8 mouse cellular contexts compared by ENCODE assay signal in genomic region chr11:70228828-70229227, GRCm38 (mm10). TPM values are rescaled to one million over a fixed set of nuclear protein-coding genes. Genes with fewer than 3 reads are reported as not detected.
DNase-seq lines count a peak whose midpoint lies in the region; ATAC-seq and TF ChIP-seq lines count a peak whose summit lies in the region.

No protein-coding gene starts in this region.

- peak overlapping the region; percentile 49 for H3K27ac ChIP-seq in intestine, embryonic 16.5 days (ENCODE audit: low read length)
- H3K27ac ChIP-seq in liver, adult 2 months (replicated peaks; ENCODE audit: insufficient read depth, low read depth, low read length), result peak overlapping the region; percentile 42
- no peak overlapping the region for H3K27ac ChIP-seq in midbrain, postnatal 0 days (ENCODE audit: low read depth, low read length)

- H3K79me2 ChIP-seq in liver, adult 2 months (ENCODE audit: control insufficient read depth, insufficient read depth, low read length), result no peaks in the 10 kb centered on the region

- peak overlapping the region; percentile 49 for H3K4me3 ChIP-seq in intestine, embryonic 16.5 days (ENCODE audit: low read length)
- peak overlapping the region; percentile 54 for H3K4me3 ChIP-seq in liver, adult 2 months (ENCODE audit: insufficient read depth, low read depth, low read length)
- peak overlapping the region; percentile 29 for H3K4me3 ChIP-seq in midbrain, postnatal 0 days (ENCODE audit: low read depth, low read length)

- H3K9ac ChIP-seq in intestine, embryonic 16.5 days (ENCODE audit: low read depth, low read length), result peak overlapping the region; percentile 60; the same call in 1 of the 2 replicates
- H3K9ac ChIP-seq in liver, adult 2 months (ENCODE audit: low read depth, low read length), result peak overlapping the region; percentile 44
- no peak overlapping the region for H3K9ac ChIP-seq in midbrain, postnatal 0 days (replicated peaks; ENCODE audit: low read length, poor library complexity, severe bottlenecking)

- DNase-seq in urinary bladder, adult 18-20 months (ENCODE audit: low spot score in 2 of 2), result peak; percentile 54 to 70
- no peak for DNase-seq in urinary bladder, postnatal 10 days (ENCODE audit: low spot score)
- peak; percentile 84 for DNase-seq in embryo, embryonic 10.5 days (ENCODE audit: low spot score)
- DNase-seq in heart, adult 11 months, result peak; percentile 99
- DNase-seq in liver, adult 2 months (ENCODE audit: extremely low read depth, low read depth, low spot score), result peak; percentile 37
- peak; percentile 83 for DNase-seq in midbrain, postnatal 0 days (ENCODE audit: low spot score)
- peak; percentile 95 for DNase-seq in splenic B cell, adult 2 months (ENCODE audit: low read depth, low spot score)

- 0 out of 2 replicates have a peak, but pooled peaks have one; percentile 37 for TF ChIP-seq POLR2A in liver, adult 2 months (IDR thresholded peaks at IDR 0.05; ENCODE audit: extremely low read depth, insufficient read depth, low read length)

- peak; percentile 45 for ATAC-seq in intestine, embryonic 16.5 days
- peak; percentile 33; the same call in 1 of the 2 replicates for ATAC-seq in midbrain, postnatal 0 days (ENCODE audit: low FRiP score)

- H3K9me3 ChIP-seq in intestine, embryonic 16.5 days (ENCODE audit: control insufficient read depth, low read length), result no peaks in the 10 kb centered on the region
- H3K9me3 ChIP-seq in midbrain, postnatal 0 days (ENCODE audit: low read length), result no peaks in the 10 kb centered on the region

- no peaks in the 10 kb centered on the region for H3K36me3 ChIP-seq in intestine, embryonic 16.5 days (ENCODE audit: control insufficient read depth, insufficient read depth, low read length)
- no peaks in the 10 kb centered on the region for H3K36me3 ChIP-seq in liver, adult 2 months (ENCODE audit: control insufficient read depth, insufficient read depth, low read length)
- no peaks in the 10 kb centered on the region for H3K36me3 ChIP-seq in midbrain, postnatal 0 days (ENCODE audit: insufficient read depth, low read length)
- no peaks in the 10 kb centered on the region for H3K36me3 ChIP-seq in splenic B cell, adult 2 months (ENCODE audit: control insufficient read depth, insufficient read depth, low read length, poor library complexity, severe bottlenecking)

- peaks cover 19% of the 10 kb centered on the region; the same call in 1 of the 2 replicates for H3K27me3 ChIP-seq in intestine, embryonic 16.5 days (replicated peaks; ENCODE audit: control insufficient read depth, insufficient read depth, low read length)
- no peaks in the 10 kb centered on the region for H3K27me3 ChIP-seq in liver, adult 2 months (ENCODE audit: control insufficient read depth, insufficient read depth, low read length)
- H3K27me3 ChIP-seq in midbrain, postnatal 0 days (ENCODE audit: insufficient read depth, low read length), result peaks cover 24% of the 10 kb centered on the region
- no peaks in the 10 kb centered on the region for H3K27me3 ChIP-seq in splenic B cell, adult 2 months (ENCODE audit: control insufficient read depth, insufficient read depth, low read length, poor library complexity, severe bottlenecking)

- peaks cover 35% of the 10 kb centered on the region for H3K4me1 ChIP-seq in intestine, embryonic 16.5 days (ENCODE audit: control insufficient read depth, insufficient read depth, low read length)
- no peaks in the 10 kb centered on the region; the same call in 1 of the 2 replicates for H3K4me1 ChIP-seq in liver, adult 2 months (ENCODE audit: control insufficient read depth, insufficient read depth, low read length)
- H3K4me1 ChIP-seq in midbrain, postnatal 0 days (ENCODE audit: insufficient read depth, low read length), result no peaks in the 10 kb centered on the region; the same call in 1 of the 2 replicates

- peak overlapping the region; percentile 70 for H3K4me2 ChIP-seq in intestine, embryonic 16.5 days (ENCODE audit: low read depth, low read length)
- peak overlapping the region; percentile 45 for H3K4me2 ChIP-seq in midbrain, postnatal 0 days (ENCODE audit: low read depth, low read length, poor library complexity, severe bottlenecking)

- no peak for TF ChIP-seq CTCF in liver, adult 2 months (IDR thresholded peaks at IDR 0.05; ENCODE audit: low read depth, low read length)
- TF ChIP-seq CTCF in midbrain, postnatal 0 days (IDR thresholded peaks at IDR 0.05), result no peak

- 1% methylated on average over 19 of the region's 19 CpGs for WGBS in intestine, embryonic 16.5 days
- WGBS in liver, adult 2 months, result 2% methylated on average over 19 of the region's 19 CpGs
- WGBS in midbrain, postnatal 0 days, result 1% methylated on average over 19 of the region's 19 CpGs

RNA-seq across cellular contexts. Expression of gene Bcl6b, which starts 0.8 kb away (rescaled TPM):
- 10.3 and 10.4 TPM in 2 replicates for polyA plus RNA-seq in intestine, embryonic 16.5 days (2015; fragmentation: Nextera tagmentation; extraction: Ambion mirVana)
- total RNA-seq in liver, adult 2 months (2014; rRNA removed), result 0.74 and 0.81 TPM in 2 replicates
- 0.56 and 1.3 TPM in 2 replicates for polyA plus RNA-seq in liver, adult 2 months (2012; rRNA removed)
- total RNA-seq in midbrain, postnatal 0 days (2014; rRNA removed), result 3.8 and 6.8 TPM in 2 replicates
- polyA plus RNA-seq in midbrain, postnatal 0 days (2015; fragmentation: Nextera tagmentation; extraction: Ambion mirVana), result 2.4 and 2.7 TPM in 2 replicates

RNA-seq across cellular contexts. Expression of gene Slc16a13, which starts 8.0 kb away (rescaled TPM):
- polyA plus RNA-seq in intestine, embryonic 16.5 days (2015; fragmentation: Nextera tagmentation; extraction: Ambion mirVana), result 15.9 and 18.0 TPM in 2 replicates
- 0.47 and 1.3 TPM in 2 replicates for total RNA-seq in liver, adult 2 months (2014; rRNA removed)
- polyA plus RNA-seq in liver, adult 2 months (2012; rRNA removed), result 1.7 and 3.3 TPM in 2 replicates
- total RNA-seq in midbrain, postnatal 0 days (2014; rRNA removed), result 9.9 and 26.1 TPM in 2 replicates
- polyA plus RNA-seq in midbrain, postnatal 0 days (2015; fragmentation: Nextera tagmentation; extraction: Ambion mirVana), result 9.9 and 10.1 TPM in 2 replicates

RNA-seq across cellular contexts. Expression of gene 0610010K14Rik, which starts 8.9 kb away (rescaled TPM):
- 118 and 129 TPM in 2 replicates for polyA plus RNA-seq in intestine, embryonic 16.5 days (2015; fragmentation: Nextera tagmentation; extraction: Ambion mirVana)
- 6.5 and 9.9 TPM in 2 replicates for total RNA-seq in liver, adult 2 months (2014; rRNA removed)
- polyA plus RNA-seq in liver, adult 2 months (2012; rRNA removed), result 30.6 and 34.0 TPM in 2 replicates
- 43.0 and 76.9 TPM in 2 replicates for total RNA-seq in midbrain, postnatal 0 days (2014; rRNA removed)
- 138 and 154 TPM in 2 replicates for polyA plus RNA-seq in midbrain, postnatal 0 days (2015; fragmentation: Nextera tagmentation; extraction: Ambion mirVana)

RNA-seq across cellular contexts. Expression of gene Gm21988, which starts 10.8 kb away (rescaled TPM):
- polyA plus RNA-seq in intestine, embryonic 16.5 days (2015; fragmentation: Nextera tagmentation; extraction: Ambion mirVana), result 9.9 and 10.7 TPM in 2 replicates
- total RNA-seq in liver, adult 2 months (2014; rRNA removed), result 0.28 and 1.5 TPM in 2 replicates
- 5.8 and 6.8 TPM in 2 replicates for polyA plus RNA-seq in liver, adult 2 months (2012; rRNA removed)
- 3.4 and 5.5 TPM in 2 replicates for total RNA-seq in midbrain, postnatal 0 days (2014; rRNA removed)
- polyA plus RNA-seq in midbrain, postnatal 0 days (2015; fragmentation: Nextera tagmentation; extraction: Ambion mirVana), result 18.6 and 20.1 TPM in 2 replicates

RNA-seq across cellular contexts. Expression of gene Rnasek, which starts 10.8 kb away (rescaled TPM):
- polyA plus RNA-seq in intestine, embryonic 16.5 days (2015; fragmentation: Nextera tagmentation; extraction: Ambion mirVana), result 269 and 308 TPM in 2 replicates
- total RNA-seq in liver, adult 2 months (2014; rRNA removed), result 7.7 and 9.3 TPM in 2 replicates
- polyA plus RNA-seq in liver, adult 2 months (2012; rRNA removed), result 158 and 176 TPM in 2 replicates
- total RNA-seq in midbrain, postnatal 0 days (2014; rRNA removed), result 66.1 and 81.2 TPM in 2 replicates
- 588 and 612 TPM in 2 replicates for polyA plus RNA-seq in midbrain, postnatal 0 days (2015; fragmentation: Nextera tagmentation; extraction: Ambion mirVana)
